Mouse (Mus musculus) spleen, postnatal 10 days (tissue): Measurements from ENCODE around the gene Hspbap1.

Experiments
- DNase-seq, 2 experiments: peaks; one replicate each; pipeline ENCODE4 v3.0.0; 2021 to 2022; ENCODE audit warnings: low spot score in 2 of 2

Gene Hspbap1

DNA sequence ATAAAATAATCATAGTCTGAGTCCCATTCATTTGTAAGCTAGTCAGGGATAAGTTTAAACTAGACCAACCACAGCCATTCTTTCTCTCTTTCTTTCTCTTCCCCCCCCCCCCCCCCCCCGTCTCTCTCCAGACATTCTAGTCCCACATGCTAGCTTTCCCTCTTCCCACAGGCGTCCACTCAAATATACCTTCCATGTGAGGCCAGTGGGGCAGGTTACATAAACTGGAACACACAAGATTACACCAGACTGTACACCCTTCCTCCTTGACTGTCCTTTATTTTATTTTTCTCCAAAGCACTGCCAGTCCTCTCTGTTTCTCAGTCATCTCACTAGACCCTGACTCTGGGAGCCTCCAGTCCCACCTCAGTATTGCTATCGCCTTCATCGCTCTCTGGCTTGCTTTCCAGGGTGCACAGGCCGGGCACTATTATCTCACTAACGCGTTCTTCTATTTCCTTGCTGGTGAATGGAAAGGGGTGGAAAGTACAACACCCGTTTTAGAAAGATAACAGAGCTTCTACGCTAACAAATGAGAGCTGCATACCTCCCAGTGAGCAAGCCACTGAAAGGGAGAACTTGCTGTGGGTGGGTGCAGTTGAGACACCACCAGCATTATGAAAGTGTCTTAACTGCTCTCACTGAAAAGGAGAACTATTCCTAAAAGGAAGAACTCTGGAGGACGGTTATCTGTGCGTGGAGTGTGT lies 6.4 kb upstream of the Hspbap1 start:
- peak in 1 of 2 experiments; percentile 49 for DNase-seq

DNA sequence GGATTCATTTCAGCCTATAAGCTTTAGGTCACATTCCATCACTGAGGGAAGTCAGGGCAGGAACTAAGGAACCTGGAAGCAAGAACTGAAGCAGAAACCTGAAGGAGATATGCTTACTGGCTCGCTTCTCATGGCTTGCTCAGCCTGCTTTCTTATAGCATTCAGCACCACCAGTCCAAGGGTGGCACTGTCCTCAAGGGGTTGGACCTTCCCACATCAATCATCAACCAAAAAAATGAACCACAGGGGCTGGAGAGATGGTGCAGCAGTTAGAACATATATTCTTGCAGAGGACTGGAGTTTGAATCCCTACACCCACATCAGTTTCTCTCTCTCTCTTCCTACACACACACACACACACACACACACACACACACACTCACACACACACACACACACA lies 5.2 kb upstream of the Hspbap1 start:
- peak in 1 of 2 experiments; percentile 27 for DNase-seq

DNA sequence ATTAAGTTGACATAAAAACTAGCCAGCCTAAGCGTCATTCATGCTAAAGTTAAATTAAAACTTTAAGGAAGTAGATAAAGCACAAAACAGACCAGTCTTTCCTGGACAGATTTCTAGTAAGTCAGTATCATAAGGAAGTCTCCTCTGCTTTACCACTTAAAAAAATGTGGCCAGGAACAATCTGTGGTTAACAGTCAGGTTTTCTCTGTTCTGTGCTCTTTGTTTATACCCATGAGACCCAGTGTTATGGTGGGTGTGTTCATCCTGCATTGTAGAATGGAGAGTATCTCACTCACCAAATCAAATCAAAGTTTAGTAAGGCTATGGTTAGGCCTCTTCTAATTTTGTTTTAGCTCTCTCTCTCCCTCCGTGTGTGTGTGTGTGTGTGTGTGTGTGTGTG lies 4.7 kb upstream of the Hspbap1 start:
- DNase-seq = no peak

DNA sequence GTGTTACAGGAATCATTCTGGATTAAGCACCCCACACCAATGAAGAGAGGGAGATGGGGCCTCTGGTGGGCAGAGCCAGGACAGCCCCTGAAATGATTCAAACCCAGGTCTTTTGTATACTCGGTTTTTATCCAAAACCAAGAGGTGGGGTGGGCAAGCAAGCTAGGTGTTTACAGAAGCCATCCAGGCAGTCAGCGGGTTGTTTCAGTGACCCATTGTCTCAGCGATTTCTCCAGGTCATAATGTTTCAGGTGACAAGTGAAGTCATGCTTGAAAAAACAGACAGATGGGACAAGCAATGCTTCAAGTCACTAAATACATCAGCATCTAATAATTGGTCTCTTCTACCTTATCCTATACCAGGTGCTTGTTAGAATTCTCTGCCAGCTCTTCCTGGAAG lies 3.8 kb upstream of the Hspbap1 start:
- DNase-seq = no peak

DNA sequence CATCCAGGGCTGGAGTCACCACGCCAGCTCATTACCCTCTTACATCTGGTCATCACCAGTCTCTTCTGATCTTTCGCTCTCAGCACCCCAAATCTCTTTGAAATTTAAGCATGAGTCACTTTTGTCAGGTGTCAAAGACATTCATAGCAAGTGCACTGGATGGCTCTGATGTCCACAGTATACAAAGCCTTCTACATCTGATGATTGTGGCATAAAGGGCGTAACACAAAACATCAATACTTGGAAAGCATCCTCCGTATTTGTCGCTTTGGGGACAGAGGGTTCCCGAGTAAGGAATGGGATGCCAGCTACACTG lies 1.7 kb upstream of the Hspbap1 start:
- DNase-seq = no peak

DNA sequence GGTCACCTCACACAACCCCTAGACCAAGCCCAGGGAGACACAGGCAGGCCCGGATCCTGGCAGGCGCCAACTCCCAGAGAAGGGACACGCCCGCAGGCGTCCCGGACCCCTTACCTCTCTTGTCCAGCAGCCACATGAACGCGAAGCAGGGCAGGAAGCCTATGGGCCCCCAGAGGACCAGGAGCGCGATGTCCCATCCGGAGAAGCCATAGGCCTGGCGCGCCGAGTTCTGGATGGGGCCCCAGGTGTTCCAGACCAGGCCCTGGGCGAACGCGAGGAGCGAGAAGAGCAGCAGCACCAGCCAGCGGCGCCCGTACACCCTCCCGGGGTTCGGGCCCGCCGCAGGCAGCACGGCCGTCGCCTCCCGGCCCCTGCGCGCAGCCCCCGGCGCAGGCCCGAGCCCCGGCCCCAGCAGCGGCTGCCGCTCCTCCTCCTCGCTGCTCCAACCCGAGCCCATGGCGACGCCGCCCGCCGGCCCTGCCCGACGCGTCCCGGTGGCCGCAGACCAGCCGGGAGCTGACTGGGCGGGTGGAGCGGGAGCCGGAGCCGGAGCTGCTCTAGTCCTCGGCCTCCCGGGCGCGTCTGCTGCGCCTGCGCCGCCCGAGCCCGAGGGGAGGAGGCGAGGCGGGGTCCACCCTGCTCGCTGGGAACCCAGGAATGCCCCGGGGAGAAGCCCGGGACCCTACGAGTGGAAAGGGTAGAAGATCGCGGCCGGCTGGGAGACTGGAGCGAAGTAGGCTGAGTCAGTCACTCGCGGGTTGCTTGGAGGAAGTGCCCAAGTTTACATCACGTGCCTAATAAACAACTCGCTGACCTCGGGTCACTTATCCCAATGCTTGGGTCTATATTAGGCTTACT lies 1.2 kb upstream of the Hspbap1 start, which contains the start of gene Dirc2:
Gene Dirc2, minus strand, starts transcription at position 572 of the 858 bp plus-strand sequence.
- peak; percentile 78 to 86 for DNase-seq

DNA sequence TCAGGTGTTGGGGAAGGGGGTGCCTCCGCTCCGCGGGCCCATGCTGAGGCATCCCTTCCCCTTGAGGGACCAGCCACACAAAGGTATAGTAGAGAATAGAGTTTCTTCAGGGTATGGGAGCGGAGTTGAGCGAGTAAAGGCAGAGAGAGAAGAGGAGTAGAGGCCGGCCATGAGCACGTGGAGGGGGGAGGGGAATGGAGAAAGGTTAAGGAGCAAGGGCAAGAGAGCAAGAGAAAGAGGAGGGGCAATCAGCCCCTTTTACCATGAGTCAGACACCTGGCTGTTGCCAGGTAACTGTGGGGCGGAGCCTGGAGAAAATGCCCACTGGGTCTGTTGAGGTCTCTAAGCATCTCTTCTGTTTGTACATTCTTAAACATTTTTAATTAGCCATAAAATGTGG lies 966 bp downstream of the Hspbap1 start:
- DNase-seq = no peak

DNA sequence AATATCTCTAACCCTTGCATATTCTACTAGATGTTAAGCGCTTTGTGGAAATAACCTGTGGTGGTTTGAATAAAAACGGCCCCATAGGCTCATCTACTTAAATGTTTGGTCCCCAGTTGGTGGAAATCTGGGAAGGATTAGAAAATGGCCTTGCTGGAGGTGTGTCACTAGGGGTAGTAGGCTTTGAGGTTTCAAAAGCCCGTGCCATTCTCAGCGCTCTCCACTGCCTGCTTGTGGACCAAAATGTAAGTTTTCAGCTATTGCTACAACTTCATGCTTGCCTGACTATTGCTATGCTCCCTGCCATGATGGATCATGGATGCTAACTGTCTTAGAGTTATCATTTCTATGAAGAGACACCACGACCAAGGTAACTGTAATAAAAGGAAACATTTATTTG lies 1.4 kb downstream of the Hspbap1 start:
- no peak for DNase-seq

DNA sequence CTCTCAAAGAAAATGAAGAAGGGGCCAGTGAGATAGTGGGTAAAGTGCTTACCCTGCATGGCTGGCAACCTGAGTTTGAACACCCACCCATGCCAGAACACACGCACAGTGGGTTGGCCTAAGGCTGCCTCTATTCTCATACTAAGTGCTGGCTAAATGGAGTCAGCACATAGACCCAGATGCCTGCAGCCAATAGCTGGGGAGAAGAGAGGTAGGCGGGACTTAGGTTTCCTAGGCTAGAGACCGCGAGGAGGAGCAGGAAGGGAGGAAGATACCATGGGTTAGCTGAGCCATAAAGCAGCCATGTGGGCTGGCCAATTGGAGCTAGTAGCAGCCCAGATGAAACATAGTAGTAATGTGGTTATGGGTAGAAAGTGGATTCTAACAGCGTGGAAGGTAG lies 2.4 kb downstream of the Hspbap1 start:
- DNase-seq = no peak

DNA sequence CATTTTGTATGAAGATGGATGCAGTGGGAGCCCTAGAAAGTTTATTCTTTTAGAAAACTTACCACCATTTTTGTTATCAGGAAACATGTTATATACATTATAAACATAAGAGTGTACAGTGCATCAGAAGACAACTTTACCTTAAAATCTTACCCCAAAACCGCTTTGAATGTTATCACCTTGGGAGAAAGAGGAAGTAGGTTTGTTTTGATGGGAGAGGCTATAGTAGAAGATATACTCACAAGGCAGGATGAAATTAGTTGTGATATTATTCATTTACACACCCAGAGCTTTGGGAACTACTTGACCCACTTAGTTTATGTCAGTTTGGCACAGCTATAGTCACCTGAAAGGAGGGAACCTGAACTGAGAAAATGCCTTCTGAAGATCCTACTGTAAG lies 5.7 kb downstream of the Hspbap1 start:
- no peak for DNase-seq

DNA sequence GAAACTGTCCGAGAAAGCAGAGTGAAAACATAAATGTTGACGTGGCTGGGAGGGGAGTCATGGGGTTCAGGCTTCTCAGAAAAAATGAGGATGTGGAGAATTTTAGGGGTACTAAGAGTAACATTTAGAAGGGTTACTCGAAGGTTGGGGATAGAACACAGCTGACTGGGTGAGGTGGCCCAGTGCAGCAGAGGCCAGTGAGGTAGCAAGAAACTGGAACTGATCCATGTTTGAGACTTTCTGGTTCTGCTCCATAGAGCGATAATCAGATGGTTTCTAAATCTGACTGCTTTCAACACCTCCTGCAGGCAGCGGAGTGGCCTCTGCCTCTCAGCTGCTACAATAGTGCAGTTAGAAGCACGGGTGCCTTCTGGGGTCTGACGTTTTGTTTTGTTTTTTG lies 6.6 kb downstream of the Hspbap1 start:
- DNase-seq = no peak

DNA sequence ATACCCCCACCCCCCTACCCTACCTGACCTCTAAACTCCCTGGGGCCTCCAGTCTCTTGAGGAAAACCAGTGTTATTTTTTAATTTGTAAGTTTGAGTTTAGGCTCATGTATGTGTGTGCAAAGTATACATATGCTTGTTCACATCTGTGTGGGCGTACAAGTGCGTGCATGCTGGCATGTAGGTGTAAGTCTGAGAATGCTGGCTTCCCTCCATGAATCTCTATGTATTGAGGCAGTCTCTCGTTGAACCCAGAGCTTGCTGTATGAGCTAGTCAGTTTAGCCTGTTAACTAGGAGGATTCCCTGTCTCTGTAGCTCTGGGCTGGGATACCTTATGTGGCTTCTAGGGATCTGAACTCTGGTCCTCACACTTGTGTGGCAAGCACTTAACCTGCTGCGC lies 7.6 kb downstream of the Hspbap1 start:
- no peak for DNase-seq

DNA sequence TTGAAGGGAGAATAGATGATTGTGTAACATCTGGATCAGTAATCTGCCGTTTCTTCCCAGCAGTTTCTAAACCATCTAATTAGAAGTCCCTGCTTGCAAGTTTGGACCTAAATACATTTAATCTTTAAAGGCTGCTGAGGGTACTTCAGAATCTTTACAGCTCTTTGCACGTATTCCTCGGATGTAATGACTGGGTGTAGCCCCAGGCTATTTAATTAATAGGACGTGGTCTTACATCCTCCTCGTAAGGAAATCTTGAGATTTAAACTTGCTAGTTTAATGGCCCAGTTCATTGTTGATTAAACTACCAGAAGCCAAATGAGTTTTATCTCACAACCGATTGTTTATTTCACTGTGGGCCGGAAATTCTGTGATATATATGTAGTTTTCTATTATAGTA lies 9.5 kb downstream of the Hspbap1 start:
- DNase-seq = no peak

DNA sequence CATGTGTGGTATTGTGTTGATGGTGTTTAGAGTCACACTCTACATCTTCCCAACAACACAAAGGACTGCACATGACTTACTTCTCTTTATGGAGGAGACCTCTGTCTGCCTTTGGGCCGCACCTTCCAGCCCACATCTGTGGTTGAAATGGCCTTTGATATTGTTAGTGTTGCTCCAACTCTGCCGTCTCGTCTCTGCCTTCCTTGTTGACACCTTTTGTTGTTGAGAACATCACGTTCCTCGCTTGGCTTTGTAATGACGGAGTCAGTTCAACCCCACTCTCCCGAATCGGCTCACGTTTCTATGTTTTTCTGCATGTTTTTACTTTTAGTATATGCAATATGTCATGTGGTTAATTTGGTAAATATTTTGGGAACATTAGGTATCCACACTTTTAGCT lies 10.9 kb downstream of the Hspbap1 start:
- no peak for DNase-seq

DNA sequence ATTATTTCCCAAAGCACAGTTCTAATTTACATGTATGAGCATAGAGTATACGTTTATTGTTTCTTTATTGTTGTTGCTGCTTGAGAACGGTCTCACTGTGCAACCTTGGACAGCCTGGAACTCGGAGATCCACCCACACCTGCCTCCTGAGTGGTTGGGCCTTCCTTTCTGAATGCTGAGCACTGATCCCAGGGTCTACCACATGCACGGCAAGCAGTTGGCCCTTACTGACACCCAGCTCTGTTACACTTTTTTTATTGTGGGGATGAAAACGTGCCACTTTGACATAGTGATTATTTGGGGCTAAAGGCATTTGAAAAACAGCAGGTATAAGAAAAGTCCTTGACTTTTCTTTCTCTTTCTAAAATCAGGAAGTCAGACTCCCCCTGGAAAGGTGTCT lies 11.5 kb downstream of the Hspbap1 start:
- DNase-seq = no peak

DNA sequence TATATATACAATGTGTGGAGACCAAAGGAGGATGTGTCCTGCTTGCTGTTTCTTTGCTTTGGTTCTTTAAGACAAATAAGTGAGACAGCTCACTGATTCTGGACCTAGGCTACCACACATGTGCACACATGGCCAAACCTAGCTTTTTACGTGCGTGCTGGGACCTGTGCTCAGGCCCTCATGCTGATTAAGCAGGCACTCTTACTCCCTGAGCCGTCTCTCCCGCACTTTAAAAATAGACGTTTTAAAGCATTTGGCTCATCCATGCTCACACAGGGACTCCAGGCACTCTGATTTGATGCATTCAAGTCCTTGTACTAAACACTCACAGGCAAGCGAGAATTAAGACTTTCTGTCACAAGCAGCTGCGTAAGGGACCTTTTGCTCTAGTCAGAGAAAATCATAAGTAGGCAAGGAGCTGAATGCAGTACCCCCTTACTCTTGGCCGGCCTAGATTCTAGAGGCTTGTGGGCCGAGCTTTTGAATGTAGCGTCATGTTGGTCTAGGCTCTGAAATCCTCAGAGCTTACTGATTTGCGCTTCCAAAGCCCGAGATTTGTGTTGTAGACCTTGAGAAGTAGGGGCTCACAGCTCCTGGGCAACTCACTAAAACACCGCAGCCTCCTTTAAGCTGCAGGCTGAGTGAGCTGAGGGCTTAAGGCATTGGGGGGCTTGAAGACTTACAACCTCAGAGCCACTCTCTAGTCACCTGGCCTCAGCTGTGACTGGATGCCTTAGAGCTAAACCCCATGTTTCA lies 12.5 kb downstream of the Hspbap1 start:
- no peak for DNase-seq

DNA sequence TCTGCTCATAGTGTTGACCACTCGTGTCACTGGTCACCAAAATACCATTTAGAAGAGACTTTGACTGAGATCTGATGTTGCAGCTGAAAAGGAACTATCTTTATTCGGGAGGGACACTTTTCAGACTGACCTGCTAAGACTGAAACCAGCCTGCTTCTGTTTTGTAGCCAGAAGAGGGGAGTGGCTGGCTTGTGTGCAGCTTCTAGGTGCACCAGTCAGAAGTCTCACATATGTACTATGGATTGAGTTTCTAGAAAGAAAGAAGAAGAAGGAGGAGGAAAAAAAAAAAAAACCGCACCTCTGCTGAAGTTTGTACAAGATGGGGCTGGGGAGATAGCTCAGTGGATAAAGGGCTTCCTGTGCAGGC lies 13.0 kb downstream of the Hspbap1 start:
- no peak for DNase-seq

DNA sequence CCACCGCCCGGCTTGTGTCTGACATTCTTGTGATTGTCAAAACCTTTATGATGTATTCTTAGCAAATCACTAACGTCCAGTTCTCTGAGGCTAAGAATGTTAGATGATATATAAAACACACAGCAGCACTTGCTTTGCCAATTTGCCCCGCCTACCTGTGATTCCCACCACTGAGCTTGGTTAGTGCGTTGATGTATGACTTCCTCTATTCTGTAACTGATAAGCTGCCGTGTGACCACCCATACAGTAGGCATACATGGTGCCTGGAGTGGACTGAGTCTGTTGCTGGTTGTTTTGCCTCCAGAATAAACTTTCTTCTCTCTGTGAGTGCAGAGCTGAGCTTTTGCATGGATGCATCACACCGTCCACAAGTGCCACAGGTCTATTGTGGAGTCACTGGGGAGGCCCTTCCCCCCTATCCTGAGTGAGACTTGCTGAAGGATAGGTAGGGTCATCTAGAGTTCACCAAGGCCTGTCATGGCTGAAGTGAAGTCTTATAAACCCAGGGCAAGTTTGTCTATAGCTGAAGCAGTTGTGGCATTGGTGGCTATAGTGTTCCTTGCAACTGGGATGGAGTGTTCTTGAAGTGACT lies 14.1 kb downstream of the Hspbap1 start:
- DNase-seq = no peak

DNA sequence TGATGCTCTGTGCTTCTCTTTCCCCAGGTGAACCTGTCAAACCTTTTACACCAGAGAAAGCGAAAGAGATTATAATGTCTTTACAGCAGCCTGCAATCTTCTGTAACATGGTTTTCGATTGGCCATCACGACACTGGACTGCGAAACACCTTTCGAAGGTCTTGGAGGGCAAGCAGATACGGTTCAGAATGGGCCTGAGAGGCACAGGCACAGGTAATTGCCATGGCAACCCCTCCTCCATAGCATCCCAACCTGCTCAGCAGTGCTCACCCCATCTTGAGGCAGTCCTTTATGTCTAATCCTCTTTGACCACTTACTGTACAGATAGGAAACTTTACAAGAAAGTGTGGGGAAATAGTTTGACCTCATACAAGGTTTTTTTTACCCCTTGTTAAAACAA lies 17.0 kb downstream of the Hspbap1 start:
- DNase-seq = no peak

DNA sequence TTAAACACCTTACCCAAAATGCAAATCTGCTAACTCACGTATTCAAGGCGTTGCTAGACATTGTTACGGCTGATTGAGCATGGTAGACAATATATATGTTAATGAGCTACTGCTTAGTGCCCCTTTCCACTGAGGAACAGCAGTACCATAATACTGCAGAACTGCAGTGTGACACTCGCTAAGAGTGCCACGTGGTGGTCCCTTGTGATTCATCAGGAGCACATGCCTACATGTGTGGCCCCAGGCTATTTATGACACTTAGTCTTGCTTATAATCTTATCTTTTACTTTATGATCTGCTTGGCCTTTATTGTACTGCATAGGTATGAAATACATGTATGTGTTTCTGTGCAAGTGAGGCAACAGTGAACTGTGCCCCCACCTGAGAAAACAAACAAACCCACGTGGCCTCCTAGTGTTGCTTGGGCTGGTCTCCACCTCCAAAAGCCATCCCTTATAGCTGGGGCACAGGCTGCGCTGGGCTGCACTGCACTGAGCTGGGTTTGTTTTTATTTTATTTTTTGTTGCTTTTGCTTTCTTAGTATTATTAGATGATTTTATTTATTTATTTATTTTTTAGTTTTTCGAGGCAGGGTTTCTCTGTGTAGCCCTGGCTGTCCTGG lies 17.5 kb downstream of the Hspbap1 start:
- DNase-seq = no peak

DNA sequence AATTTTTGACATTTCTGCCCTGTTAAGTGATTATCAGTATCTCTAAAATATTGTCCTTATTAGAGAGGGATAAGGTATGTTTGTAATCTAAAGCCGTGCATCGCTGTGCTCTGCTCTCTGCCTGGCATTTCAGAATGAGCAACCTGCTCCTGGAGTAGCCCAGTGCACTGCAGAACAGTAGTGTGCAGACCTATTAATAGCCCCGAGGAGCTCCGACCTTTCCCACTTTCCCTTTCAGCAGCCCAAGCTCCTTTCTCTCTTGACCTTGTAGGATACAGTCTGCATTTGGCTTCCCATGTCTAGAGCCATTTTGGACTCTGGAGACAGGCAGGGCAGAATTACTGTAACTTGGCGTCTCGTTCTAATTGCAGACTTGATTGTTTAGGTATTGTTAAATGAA lies 18.2 kb downstream of the Hspbap1 start:
- DNase-seq = no peak

DNA sequence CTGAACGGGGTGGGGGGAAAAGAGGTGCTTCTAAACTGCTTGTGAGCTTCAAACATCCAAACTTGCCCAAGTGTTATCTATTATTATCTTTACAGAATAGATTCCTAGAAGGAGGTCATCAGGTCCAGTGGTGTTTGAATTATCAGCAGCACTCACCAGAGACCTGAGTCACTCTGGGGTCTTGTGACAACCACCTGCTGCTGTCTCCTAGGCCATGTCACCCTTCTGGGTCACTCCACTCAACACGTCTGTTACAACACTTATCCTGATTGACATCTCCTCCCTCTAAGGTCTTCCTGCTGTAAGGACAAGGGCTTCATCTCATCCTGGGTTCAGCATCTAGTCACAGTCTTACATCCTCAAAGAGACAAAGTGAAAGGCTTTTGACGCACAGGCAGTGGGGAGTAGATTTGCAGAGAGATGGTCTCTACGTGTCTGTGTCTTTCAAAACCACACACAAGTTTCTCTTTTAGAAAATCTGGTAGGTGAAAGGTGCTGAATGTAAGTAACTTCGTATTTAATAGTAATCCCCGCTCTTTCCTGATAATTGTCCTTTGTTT lies 21.9 kb downstream of the Hspbap1 start:
- DNase-seq = no peak
